Mouse (Mus musculus) monocyte, adult 59 days (primary cell): ENCODE data around the gene Cpeb1. TPM values are rescaled to one million over a fixed set of nuclear protein-coding genes. Genes with fewer than 3 reads are reported as not detected.

Experiments used
- total RNA-seq, 2 experiments: library from RNA; stranded (reverse); gene quantifications; one replicate each; pipeline ENCODE4 v1.2.4; 2023

Cpeb1 gene
- not detected for total RNA-seq

DNA sequence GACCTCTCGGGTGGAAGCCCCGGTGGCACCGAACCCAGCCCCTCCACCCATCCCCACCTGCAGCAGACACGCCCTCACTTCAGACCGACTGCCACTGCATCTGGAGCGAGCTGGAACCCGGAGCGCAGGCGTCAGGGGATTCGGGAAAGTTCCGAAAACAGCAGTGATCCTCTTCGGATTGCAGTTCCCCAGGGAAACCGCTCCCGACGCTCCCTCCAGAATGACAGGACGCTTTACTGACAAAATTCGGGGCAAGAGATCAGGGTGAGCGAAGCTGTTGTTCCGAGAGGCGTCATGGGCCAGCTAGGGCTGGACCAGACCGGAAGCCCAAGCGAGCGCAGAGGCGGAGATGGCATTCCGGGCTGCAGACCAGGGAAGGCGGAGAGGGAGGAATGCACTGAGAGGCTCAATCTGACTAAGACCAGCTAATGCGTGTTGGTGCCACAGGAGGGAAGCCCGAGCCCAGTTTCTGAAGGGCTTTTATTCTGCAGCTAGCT is at the start of gene Cpeb1:
Cpeb1 (minus strand) TSS at position 311 of the 497 bp plus-strand sequence.

DNA sequence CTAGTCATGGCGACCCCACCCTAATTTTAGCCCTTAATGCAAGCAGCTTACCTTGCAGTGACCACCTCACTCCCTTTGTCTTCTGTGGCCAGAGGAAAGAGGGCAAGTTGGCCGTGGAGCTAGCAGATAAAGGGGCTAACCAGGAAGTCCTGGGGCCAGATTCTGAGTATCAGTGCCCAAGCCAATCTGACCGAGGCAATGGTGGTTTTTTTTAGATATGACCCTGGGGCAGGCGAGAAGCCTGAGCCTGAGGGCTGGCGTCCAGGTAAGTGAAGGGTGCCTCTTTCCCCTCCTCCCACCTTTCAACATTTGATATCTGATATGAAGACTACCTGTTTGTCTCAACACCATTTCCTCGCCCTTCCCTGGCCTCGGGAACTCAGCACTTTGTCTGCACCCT is 42.9 kb upstream of the Cpeb1 start, which contains the start of gene BC048679:
BC048679 (minus strand) TSS at position 101 of the 400 bp plus-strand sequence.

DNA sequence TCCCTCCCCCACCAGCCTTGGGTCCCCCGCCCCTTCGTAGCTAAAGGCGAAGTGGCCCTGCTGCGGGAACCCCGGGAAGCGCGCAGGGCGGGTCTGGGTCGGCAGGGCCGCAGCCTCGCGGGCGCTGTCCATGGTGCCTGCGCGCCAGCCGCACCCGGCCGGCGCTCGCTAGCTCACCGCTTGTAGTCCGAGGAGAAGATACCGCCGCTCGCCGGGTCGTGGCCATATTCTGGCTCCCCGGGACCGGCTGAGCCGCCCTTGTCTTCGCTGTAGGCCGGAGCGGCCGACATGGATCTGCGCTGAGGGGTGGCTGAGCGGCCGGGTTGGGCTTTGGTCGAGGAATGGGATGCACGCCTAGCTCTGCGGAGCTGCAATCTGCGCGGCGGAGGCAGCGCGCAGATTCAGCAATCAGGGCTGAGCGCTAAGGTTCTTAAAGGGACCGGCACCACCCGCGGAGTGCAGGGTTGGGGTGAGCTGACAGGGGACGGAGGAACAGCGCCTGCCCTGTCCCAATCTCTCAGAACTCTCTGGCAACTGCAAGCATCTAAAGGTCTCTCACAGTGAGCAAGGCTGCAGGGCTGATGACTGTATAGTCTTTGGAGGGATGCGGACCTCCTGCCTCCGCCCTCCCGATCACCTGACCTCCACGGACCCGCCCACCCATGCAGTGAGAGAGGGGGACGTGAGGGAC is 38.2 kb upstream of the Cpeb1 start, which contains the start of gene Ap3b2:
Ap3b2 (minus strand) TSS at position 595 of the 691 bp plus-strand sequence.

DNA sequence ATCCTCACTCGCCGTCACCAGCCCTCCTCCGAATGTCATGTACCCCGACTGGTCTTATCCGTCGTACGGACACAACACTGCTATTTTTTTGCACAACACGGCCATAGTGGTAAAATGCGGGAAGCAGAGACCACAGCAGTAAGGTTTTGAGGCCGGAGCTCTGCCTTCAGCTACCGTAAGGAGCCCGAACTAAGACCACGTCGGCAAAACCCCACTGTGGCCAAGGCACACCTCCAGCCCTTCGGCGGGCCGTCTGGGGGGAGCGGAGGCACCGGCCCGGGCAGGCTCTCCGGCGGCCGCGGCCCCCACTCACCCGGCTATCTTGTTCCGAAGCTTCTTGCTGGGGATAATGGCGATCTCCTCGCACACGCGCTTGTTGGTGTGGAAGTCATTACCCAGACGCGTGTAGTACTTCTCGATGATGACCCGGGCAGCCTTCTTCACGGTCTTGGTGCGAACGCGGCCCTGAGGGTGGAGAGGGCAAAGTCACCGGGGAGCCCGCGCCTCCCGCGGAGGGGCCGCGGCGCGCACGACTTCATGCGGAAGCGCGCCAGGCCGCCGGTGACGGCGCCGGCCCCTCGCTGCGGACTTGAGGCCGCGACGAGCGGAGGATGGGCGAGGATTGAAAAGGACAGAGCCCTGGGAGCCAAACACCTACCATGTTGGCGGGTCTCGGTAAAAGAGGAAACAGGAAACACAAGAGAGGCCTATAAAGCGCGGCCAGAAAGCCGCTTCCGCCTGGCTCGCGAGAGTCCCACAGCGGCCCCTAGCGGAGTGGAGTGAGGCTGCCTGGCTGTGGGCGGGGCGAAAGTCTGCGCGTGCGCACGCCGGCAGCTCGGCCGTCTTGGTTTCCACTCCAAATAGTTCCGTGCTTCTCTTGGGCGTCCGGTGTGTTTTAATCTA is 110.5 kb downstream of the Cpeb1 start, which contains the start of gene Rps17:
Rps17 (minus strand) TSS at position 711 of the 903 bp plus-strand sequence.

Other genes with a start within 250 kb of the Cpeb1 start
- gene Pde8a, start 241.9 kb downstream of the Cpeb1 start, total RNA-seq, result 10 to 100 TPM; 17.0 to 17.5 TPM
- gene Rps17, start 110.2 kb downstream of the Cpeb1 start, total RNA-seq, result 1,000 to 10,000 TPM; 1,165 to 1,225 TPM
- not detected for gene Ap3b2, start 38.5 kb upstream of the Cpeb1 start, total RNA-seq
- not detected for gene BC048679, start 42.8 kb upstream of the Cpeb1 start, total RNA-seq
- 1 to 10 TPM; 2.3 to 2.6 TPM for gene Fsd2, start 111.5 kb upstream of the Cpeb1 start, total RNA-seq
- 10 to 100 TPM; 23.0 to 25.0 TPM for gene Whamm, start 115.8 kb upstream of the Cpeb1 start, total RNA-seq